Mouse (Mus musculus) erythroid progenitor cell, adult 5-6 weeks (primary cell): ENCODE results near the gene Cdc7. TPM values are rescaled to one million over a fixed set of nuclear protein-coding genes. Genes with fewer than 3 reads are reported as not detected.

Experiments used
- ATAC-seq: replicated peaks from 2 replicates; pipeline ENCODE4 v1.8.0; 2016; ENCODE audit warnings: moderate number of reproducible peaks, mild to moderate bottlenecking, moderate TSS enrichment, inconsistent platforms; ENCODE audit not compliant: poor library complexity, low FRiP score, severe bottlenecking
- total RNA-seq, 2 experiments: library from RNA; stranded (forward) in 1 of 2; stranded (reverse) in 1 of 2; fragments of 150-400 nt in 1 of 2; fragments of 186-747, 209-891 nt in 1 of 2; gene quantifications; 2 replicates each; pipeline versions ENCODE4 v1.2.3 to v1.2.4; 2015 to 2017; ENCODE audit warnings: low replicate concordance in 2 of 2

The Cdc7 gene
- total RNA-seq, 2 experiments from 2014 or later, result 17.3 to 69.6 TPM

GRCm38 (mm10) chr5:107020366-107020765, 56.2 kb downstream of the Cdc7 start:
- ATAC-seq, result no peak

GRCm38 (mm10) chr5:107021291-107022063, 57.4 kb downstream of the Cdc7 start:
- no peak for ATAC-seq

GRCm38 (mm10) chr5:107022064-107022428, 57.9 kb downstream of the Cdc7 start:
- ATAC-seq, result no peak

- ATAC-seq, result no peak
These were observed 59.8 kb downstream of the Cdc7 start for GRCm38 (mm10) chr5:107023951-107024350.

- no peak for ATAC-seq
These were observed 61.2 kb downstream of the Cdc7 start for GRCm38 (mm10) chr5:107025371-107025770.

- no peak for ATAC-seq
These were observed 61.7 kb downstream of the Cdc7 start for GRCm38 (mm10) chr5:107025809-107026208.

GRCm38 (mm10) chr5:107027616-107028015, 63.5 kb downstream of the Cdc7 start:
- ATAC-seq, result no peak

GRCm38 (mm10) chr5:107028557-107028956, 64.4 kb downstream of the Cdc7 start:
- no peak for ATAC-seq

GRCm38 (mm10) chr5:107029801-107030200, 65.7 kb downstream of the Cdc7 start:
- no peak for ATAC-seq

GRCm38 (mm10) chr5:107030821-107031220, 66.7 kb downstream of the Cdc7 start:
- no peak for ATAC-seq

Other genes with a start within 250 kb of the Cdc7 start
- gene Hfm1, start 38.0 kb upstream of the Cdc7 start, total RNA-seq (2015; ENCODE audit: low replicate concordance), result 5.0 TPM in 1 of 2 replicates, not detected in the other
- gene Hfm1, start 38.0 kb upstream of the Cdc7 start, total RNA-seq (2017; ENCODE audit: low replicate concordance), result not detected in 2 replicates